28 mouse cellular contexts compared by ENCODE assay signal in the genomic region with DNA sequence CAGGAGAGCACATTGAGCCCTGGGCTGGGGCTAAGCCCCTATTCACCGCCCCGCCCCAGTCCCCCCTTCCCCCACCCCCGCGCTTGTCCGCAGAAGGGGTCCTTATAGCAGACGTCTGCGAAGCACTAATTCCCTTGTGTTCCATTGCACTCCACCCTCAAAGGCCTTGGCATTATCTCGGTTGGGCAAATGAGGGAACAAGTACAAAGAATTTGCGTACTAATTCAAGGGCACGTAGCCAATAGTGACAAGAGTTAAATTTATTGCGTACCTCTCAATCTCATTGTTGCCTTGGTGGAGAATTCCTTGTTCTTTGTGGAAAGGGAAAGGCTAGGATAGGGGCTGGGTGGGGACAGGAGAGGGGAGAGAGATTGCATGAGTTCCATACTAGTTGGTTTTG. TPM values are rescaled to one million over a fixed set of nuclear protein-coding genes. Genes with fewer than 3 reads are reported as not detected.
DNase-seq lines count a peak whose midpoint lies in the region; ATAC-seq and TF ChIP-seq lines count a peak whose summit lies in the region.
"Had no signal": no experiment of that assay in that cellular context is flagged by ENCODE, and none has a peak within 500 bp of the region (broad histone marks: within the 10 kb centered on the region; RNA-seq: fewer than 3 reads in every experiment).

No protein-coding gene starts in this region.

- no peak for TF ChIP-seq CTCF in bone marrow macrophage, adult 2 months (IDR thresholded peaks at IDR 0.05; ENCODE audit: low read depth, low read length)
- no peak for TF ChIP-seq CTCF in lung, adult 2 months (IDR thresholded peaks at IDR 0.05; ENCODE audit: insufficient read depth, low read length)

- H3K9ac ChIP-seq in forebrain, embryonic 14.5 days (ENCODE audit: low read length), result no peak overlapping the region
- no peak overlapping the region for H3K9ac ChIP-seq in forebrain, embryonic 13.5 days
- H3K9ac ChIP-seq: embryonic facial prominence, embryonic 13.5 days; forebrain, embryonic 12.5 days; forebrain, postnatal 0 days; heart, embryonic 15.5 days; hindbrain, embryonic 13.5 days; intestine, embryonic 15.5 days had no signal

- no peak for ATAC-seq in forebrain, embryonic 14.5 days
- ATAC-seq in forebrain, embryonic 13.5 days, result no peak
- ATAC-seq: CD4-positive, CD25-positive, alpha-beta regulatory T cell, adult 4 months; forebrain, postnatal 0 days; hindbrain, embryonic 16.5 days; intestine, embryonic 15.5 days had no signal

- TF ChIP-seq POLR2A in bone marrow macrophage, adult 2 months (IDR thresholded peaks at IDR 0.05; ENCODE audit: borderline replicate concordance, low read depth, low read length), result no peak
- TF ChIP-seq POLR2A in lung, adult 2 months (IDR thresholded peaks at IDR 0.05; ENCODE audit: borderline replicate concordance, extremely low read depth, low read depth, low read length), result no peak

- H3K4me1 ChIP-seq in forebrain, embryonic 14.5 days (ENCODE audit: control insufficient read depth, insufficient read depth, low read length), result no peaks in the 10 kb centered on the region; the same call in 1 of the 2 replicates
- peaks cover 19% of the 10 kb centered on the region for H3K4me1 ChIP-seq in forebrain, embryonic 13.5 days
- peaks cover 9% of the 10 kb centered on the region for H3K4me1 ChIP-seq in bone marrow macrophage, adult 2 months (ENCODE audit: control insufficient read depth, insufficient read depth, low read length)
- H3K4me1 ChIP-seq in lung, adult 2 months (ENCODE audit: control insufficient read depth, insufficient read depth, low read length), result no peaks in the 10 kb centered on the region
- H3K4me1 ChIP-seq: embryonic facial prominence, embryonic 13.5 days; heart, embryonic 12.5 days; hindbrain, embryonic 13.5 days; intestine, embryonic 15.5 days had no signal

- no peak overlapping the region for H3K4me2 ChIP-seq in forebrain, embryonic 14.5 days (ENCODE audit: low read length)
- H3K4me2 ChIP-seq in forebrain, embryonic 13.5 days, result no peak overlapping the region
- H3K4me2 ChIP-seq: embryonic facial prominence, embryonic 13.5 days; forebrain, embryonic 12.5 days; hindbrain, embryonic 13.5 days; intestine, embryonic 15.5 days had no signal

- 4% methylated on average over 11 of the region's 11 CpGs for WGBS in forebrain, embryonic 14.5 days
- 11% methylated on average over 11 of the region's 11 CpGs for WGBS in forebrain, embryonic 13.5 days
- WGBS in lung, adult 2 months, result 24% methylated on average over 11 of the region's 11 CpGs

- H3K36me3 ChIP-seq in forebrain, embryonic 14.5 days (ENCODE audit: control insufficient read depth, insufficient read depth, low read length), result no peaks in the 10 kb centered on the region
- no peaks in the 10 kb centered on the region for H3K36me3 ChIP-seq in forebrain, embryonic 13.5 days (ENCODE audit: poor library complexity, severe bottlenecking)
- H3K36me3 ChIP-seq: embryonic facial prominence, embryonic 10.5 days; embryonic facial prominence, embryonic 13.5 days; forebrain, embryonic 12.5 days; heart, embryonic 12.5 days; heart, embryonic 15.5 days; hindbrain, embryonic 10.5 days; hindbrain, embryonic 13.5 days; intestine, embryonic 15.5 days had no signal

- no peak overlapping the region for H3K27ac ChIP-seq in forebrain, embryonic 14.5 days (ENCODE audit: low read depth, low read length)
- no peak overlapping the region for H3K27ac ChIP-seq in forebrain, embryonic 13.5 days
- H3K27ac ChIP-seq in bone marrow macrophage, adult 2 months (ENCODE audit: insufficient read depth, low read depth, low read length), result no peak overlapping the region
- H3K27ac ChIP-seq: embryonic facial prominence, embryonic 10.5 days; embryonic facial prominence, embryonic 13.5 days; forebrain, embryonic 12.5 days; heart, embryonic 15.5 days; hindbrain, embryonic 10.5 days; hindbrain, embryonic 13.5 days; intestine, embryonic 15.5 days had no signal

- H3K27me3 ChIP-seq in forebrain, embryonic 14.5 days (replicated peaks; ENCODE audit: control insufficient read depth, insufficient read depth, low read length), result no peaks in the 10 kb centered on the region
- H3K27me3 ChIP-seq in forebrain, embryonic 13.5 days, result peaks cover 11% of the 10 kb centered on the region

- no peaks in the 10 kb centered on the region for H3K9me3 ChIP-seq in forebrain, embryonic 14.5 days (replicated peaks; ENCODE audit: control insufficient read depth, low read length)
- no peaks in the 10 kb centered on the region for H3K9me3 ChIP-seq in forebrain, embryonic 13.5 days (replicated peaks)
- H3K9me3 ChIP-seq: embryonic facial prominence, embryonic 10.5 days; embryonic facial prominence, embryonic 13.5 days; forebrain, embryonic 12.5 days; heart, embryonic 15.5 days; hindbrain, embryonic 10.5 days; hindbrain, embryonic 13.5 days; intestine, embryonic 15.5 days had no signal

- peak; percentile 34 for DNase-seq in forebrain, embryonic 14.5 days (ENCODE audit: low spot score)
- peak; percentile 67 for DNase-seq in adrenal gland, adult 8-10 months
- DNase-seq in adrenal gland, postnatal 10 days, result peak; percentile 65
- DNase-seq in lung, adult 2 months, result no peak
- no peak for DNase-seq in thymus, postnatal 14 days
- DNase-seq: cerebellum, adult 11-12 months; cerebellum, adult 8-10 months; forebrain, postnatal 0 days; gastrocnemius, postnatal 25 days; heart, postnatal 36 days had no signal

- no peak overlapping the region for H3K4me3 ChIP-seq in forebrain, embryonic 14.5 days (ENCODE audit: low read depth, low read length)
- no peak overlapping the region for H3K4me3 ChIP-seq in forebrain, embryonic 13.5 days
- 0 out of 2 replicates have a peak overlapping the region, but pooled peaks have one; percentile 39 for H3K4me3 ChIP-seq in bone marrow macrophage, adult 2 months (ENCODE audit: insufficient read depth, low read length)
- no peak overlapping the region for H3K4me3 ChIP-seq in lung, adult 2 months (replicated peaks; ENCODE audit: extremely low read depth, low read depth, low read length)
- H3K4me3 ChIP-seq: embryonic facial prominence, embryonic 10.5 days; embryonic facial prominence, embryonic 13.5 days; erythroblast, embryonic 14.5 days; forebrain, embryonic 12.5 days; heart, embryonic 12.5 days; heart, embryonic 15.5 days; hindbrain, embryonic 10.5 days; hindbrain, embryonic 13.5 days; intestine, embryonic 15.5 days had no signal

RNA-seq across cellular contexts. Expression of gene Efhd1, which starts 6.5 kb away (rescaled TPM):
- 0.48 and 0.68 TPM in 2 replicates for polyA plus RNA-seq in forebrain, embryonic 14.5 days (2014; fragmentation: Nextera tagmentation; extraction: Ambion mirVana)
- polyA plus RNA-seq in forebrain, embryonic 13.5 days (2015; fragmentation: Nextera tagmentation; extraction: Ambion mirVana), result 1.1 TPM in 2 replicates
- 100 to 1,000 TPM; 293 to 561 (median 377) TPM for total RNA-seq in adrenal gland, adult 8-10 months (2022)
- total RNA-seq in adrenal gland, postnatal 10 days (2021), result 100 to 1,000 TPM; 121 to 185 TPM
- polyA plus RNA-seq in bone marrow macrophage, adult 2 months (2012; ENCODE audit: insufficient read depth, insufficient read length, missing spikeins), result not detected in 2 replicates
- polyA plus RNA-seq in lung, adult 2 months (2012; rRNA removed), result 1.7 and 3.0 TPM in 2 replicates
- total RNA-seq: MEL had no signal
- polyA plus RNA-seq: erythroblast, embryonic 14.5 days had no signal

RNA-seq across cellular contexts. Expression of gene Eif4e2, which starts 44.0 kb away (rescaled TPM):
- 56.6 and 61.9 TPM in 2 replicates for polyA plus RNA-seq in forebrain, embryonic 14.5 days (2014; fragmentation: Nextera tagmentation; extraction: Ambion mirVana)
- 103 and 108 TPM in 2 replicates for polyA plus RNA-seq in forebrain, embryonic 13.5 days (2015; fragmentation: Nextera tagmentation; extraction: Ambion mirVana)
- total RNA-seq in adrenal gland, adult 8-10 months (2022), result 10 to 100 TPM; 69.8 to 78.4 (median 73.4) TPM
- 10 to 100 TPM; 90.6 to 91.7 TPM for total RNA-seq in adrenal gland, postnatal 10 days (2021)
- 97.9 and 99.5 TPM in 2 replicates for polyA plus RNA-seq in bone marrow macrophage, adult 2 months (2012; ENCODE audit: insufficient read depth, insufficient read length, missing spikeins)
- 17.2 and 26.6 TPM in 2 replicates for polyA plus RNA-seq in lung, adult 2 months (2012; rRNA removed)

RNA-seq across cellular contexts. Expression of gene Chrng, which starts 53.2 kb away (rescaled TPM):
- polyA plus RNA-seq in forebrain, embryonic 14.5 days (2014; fragmentation: Nextera tagmentation; extraction: Ambion mirVana), result not detected in 2 replicates
- polyA plus RNA-seq in forebrain, embryonic 13.5 days (2015; fragmentation: Nextera tagmentation; extraction: Ambion mirVana), result not detected in 2 replicates
- total RNA-seq in adrenal gland, adult 8-10 months (2022), result not detected
- total RNA-seq in adrenal gland, postnatal 10 days (2021), result under 1 TPM in 1 of 2 experiments, not detected in 1; 0.30 TPM
- not detected in 2 replicates for polyA plus RNA-seq in bone marrow macrophage, adult 2 months (2012; ENCODE audit: insufficient read depth, insufficient read length, missing spikeins)
- polyA plus RNA-seq in lung, adult 2 months (2012; rRNA removed), result 0.24 TPM in 1 of 2 replicates, not detected in the other
- total RNA-seq: forebrain, postnatal 0 days; heart, adult 18-20 months; heart, postnatal 10 days; heart, postnatal 36 days; MEL had no signal
- polyA plus RNA-seq: cortical plate, adult 2 months; erythroblast, embryonic 14.5 days; forebrain, embryonic 12.5 days; forebrain, postnatal 0 days; frontal cortex, adult 2 months; hindbrain, embryonic 16.5 days had no signal

Comparison
In these comparisons a context has a peak if more than half of its experiments do, and no peak if none do; other contexts are left out.
1. DNase-seq: peak in forebrain, embryonic 14.5 days (single experiment), adrenal gland, adult 8-10 months (single experiment) and adrenal gland, postnatal 10 days (single experiment); none in lung, adult 2 months (single experiment) and thymus, postnatal 14 days (single experiment).